Mouse (Mus musculus): Measurements from ENCODE around the gene Stt3a. TPM values are rescaled to one million over a fixed set of nuclear protein-coding genes. Genes with fewer than 3 reads are reported as not detected.

Stt3a gene
- polyA plus RNA-seq (2012; rRNA removed): 73.9 and 95.7 TPM in 2 replicates

GRCm38 (mm10) chr9:36767203-36768143, at the start of gene Stt3a:
Stt3a (minus strand) TSS chr9:36767679.

GRCm38 (mm10) chr9:36796781-36797555, 29.5 kb upstream of the Stt3a start, which contains the start of gene Ei24:
Ei24 (minus strand) TSS chr9:36797393.

GRCm38 (mm10) chr9:36727034-36727755, 40.3 kb downstream of the Stt3a start, which contains the start of gene Chek1:
Chek1 (minus strand) TSS chr9:36727065.

GRCm38 (mm10) chr9:36692920-36693319, 74.6 kb downstream of the Stt3a start, which contains the start of gene Acrv1:
Acrv1 (plus strand) TSS chr9:36693220.

Other genes with a start within 250 kb of the Stt3a start
- gene Gm5615, start 225.7 kb downstream of the Stt3a start, polyA plus RNA-seq (2012; rRNA removed): not detected in 2 replicates
- gene Gm17689, start 185.0 kb downstream of the Stt3a start, polyA plus RNA-seq (2012; rRNA removed): not detected in 2 replicates
- not detected in 2 replicates for gene A630095E13Rik, start 124.3 kb downstream of the Stt3a start, polyA plus RNA-seq (2012; rRNA removed)
- not detected in 2 replicates for gene Acrv1, start 74.5 kb downstream of the Stt3a start, polyA plus RNA-seq (2012; rRNA removed)
- 10.7 and 11.7 TPM in 2 replicates for gene Chek1, start 40.6 kb downstream of the Stt3a start, polyA plus RNA-seq (2012; rRNA removed)
- 17.0 and 20.7 TPM in 2 replicates for gene Ei24, start 29.7 kb upstream of the Stt3a start, polyA plus RNA-seq (2012; rRNA removed)
- 0.05 and 0.20 TPM in 2 replicates for gene Fez1, start 54.2 kb upstream of the Stt3a start, polyA plus RNA-seq (2012; rRNA removed)